In the genomic region with DNA sequence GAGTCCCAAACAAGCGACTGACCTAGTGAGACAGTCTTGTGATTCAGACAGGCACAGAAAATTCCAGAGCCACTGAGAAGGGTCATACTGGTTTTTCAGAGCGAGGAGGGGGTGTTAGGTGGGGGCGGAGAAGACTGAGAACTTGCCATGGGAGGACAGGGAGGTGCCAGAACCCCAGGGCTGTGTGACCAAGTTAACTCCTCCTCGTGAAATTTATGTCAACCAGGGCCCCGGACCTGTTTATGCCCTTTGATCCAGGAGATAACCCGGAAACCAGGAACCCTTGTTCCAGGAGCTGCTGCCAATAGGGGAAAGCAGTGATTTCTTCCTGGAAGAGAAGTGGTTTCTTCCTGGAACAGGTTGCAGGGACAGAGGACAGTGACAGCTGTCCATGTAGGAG, we compare ENCODE assay signal across 8 mouse cellular contexts.
DNase-seq lines count a peak whose midpoint lies in the region; ATAC-seq and TF ChIP-seq lines count a peak whose summit lies in the region.

No protein-coding gene starts in this region.

- no peak for ATAC-seq in heart, embryonic 12.5 days (ENCODE audit: insufficient number of reproducible peaks, low FRiP score)
- ATAC-seq in embryonic facial prominence, embryonic 14.5 days (ENCODE audit: low read depth), result no peak
- no peak for ATAC-seq in kidney, postnatal 0 days (replicated peaks; ENCODE audit: low FRiP score, low read depth)
- no peak for ATAC-seq in midbrain, embryonic 11.5 days (ENCODE audit: low FRiP score)

- peak overlapping the region; percentile 85 for H3K4me2 ChIP-seq in heart, embryonic 12.5 days
- peak overlapping the region; percentile 94 for H3K4me2 ChIP-seq in embryonic facial prominence, embryonic 14.5 days (ENCODE audit: low read depth, low read length)
- peak overlapping the region; percentile 91 for H3K4me2 ChIP-seq in kidney, postnatal 0 days (ENCODE audit: low read length)
- peak overlapping the region; percentile 85 for H3K4me2 ChIP-seq in midbrain, embryonic 11.5 days

- H3K36me3 ChIP-seq in heart, embryonic 12.5 days, result no peaks in the 10 kb centered on the region
- H3K36me3 ChIP-seq in embryonic facial prominence, embryonic 14.5 days (ENCODE audit: control insufficient read depth, insufficient read depth, low read length), result no peaks in the 10 kb centered on the region
- no peaks in the 10 kb centered on the region for H3K36me3 ChIP-seq in kidney, postnatal 0 days (ENCODE audit: insufficient read depth, low read length)
- H3K36me3 ChIP-seq in midbrain, embryonic 11.5 days (ENCODE audit: control insufficient read depth, insufficient read depth, low read length), result no peaks in the 10 kb centered on the region
- H3K36me3 ChIP-seq in thymus, adult 2 months (ENCODE audit: control insufficient read depth, insufficient read depth, low read length), result no peaks in the 10 kb centered on the region

- peak overlapping the region; percentile 57 for H3K9ac ChIP-seq in heart, embryonic 12.5 days
- H3K9ac ChIP-seq in embryonic facial prominence, embryonic 14.5 days (ENCODE audit: low read depth, low read length), result peak overlapping the region; percentile 66
- peak overlapping the region; percentile 54; the same call in 1 of the 2 replicates for H3K9ac ChIP-seq in kidney, postnatal 0 days (ENCODE audit: low read depth, low read length)
- H3K9ac ChIP-seq in midbrain, embryonic 11.5 days (ENCODE audit: low read length), result peak overlapping the region; percentile 62; the same call in 1 of the 2 replicates

- peak overlapping the region; percentile 50 for H3K4me3 ChIP-seq in heart, embryonic 12.5 days
- H3K4me3 ChIP-seq in embryonic facial prominence, embryonic 14.5 days (ENCODE audit: low read depth, low read length), result peak overlapping the region; percentile 49
- peak overlapping the region; percentile 38 for H3K4me3 ChIP-seq in kidney, postnatal 0 days (replicated peaks; ENCODE audit: low read depth, low read length)
- no peak overlapping the region; the same call in 1 of the 2 replicates for H3K4me3 ChIP-seq in midbrain, embryonic 11.5 days (ENCODE audit: low read depth, low read length)
- no peak overlapping the region for H3K4me3 ChIP-seq in thymus, adult 2 months (ENCODE audit: control insufficient read depth, insufficient read depth, low read length)

- TF ChIP-seq POLR2A in thymus, adult 2 months (IDR thresholded peaks at IDR 0.05; ENCODE audit: control insufficient read depth, extremely low read depth, insufficient read depth, low read length, poor library complexity), result no peak

- intact Hi-C loops in heart, postnatal 10 days (cut with DNase I), result no loop called here

- H3K27me3 ChIP-seq in heart, embryonic 12.5 days (replicated peaks), result no peaks in the 10 kb centered on the region
- H3K27me3 ChIP-seq in embryonic facial prominence, embryonic 14.5 days (replicated peaks; ENCODE audit: control insufficient read depth, insufficient read depth, low read length), result no peaks in the 10 kb centered on the region
- no peaks in the 10 kb centered on the region for H3K27me3 ChIP-seq in kidney, postnatal 0 days (ENCODE audit: insufficient read depth, low read length)
- no peaks in the 10 kb centered on the region for H3K27me3 ChIP-seq in midbrain, embryonic 11.5 days (ENCODE audit: control insufficient read depth, insufficient read depth, low read length)
- no peaks in the 10 kb centered on the region for H3K27me3 ChIP-seq in thymus, adult 2 months (ENCODE audit: control insufficient read depth, insufficient read depth, low read length)

- H3K9me3 ChIP-seq in heart, embryonic 12.5 days (replicated peaks), result no peaks in the 10 kb centered on the region
- H3K9me3 ChIP-seq in embryonic facial prominence, embryonic 14.5 days (ENCODE audit: control insufficient read depth, low read length), result no peaks in the 10 kb centered on the region
- no peaks in the 10 kb centered on the region for H3K9me3 ChIP-seq in kidney, postnatal 0 days (replicated peaks; ENCODE audit: low read length)
- H3K9me3 ChIP-seq in midbrain, embryonic 11.5 days (ENCODE audit: control insufficient read depth, low read length), result no peaks in the 10 kb centered on the region

- no peak overlapping the region for H3K27ac ChIP-seq in heart, embryonic 12.5 days (ENCODE audit: poor library complexity, severe bottlenecking)
- peak overlapping the region; percentile 68; the same call in 1 of the 2 replicates for H3K27ac ChIP-seq in embryonic facial prominence, embryonic 14.5 days (replicated peaks; ENCODE audit: low read depth, low read length)
- H3K27ac ChIP-seq in kidney, postnatal 0 days, result peak overlapping the region; percentile 82
- H3K27ac ChIP-seq in midbrain, embryonic 11.5 days (ENCODE audit: low read depth, low read length), result no peak overlapping the region
- H3K27ac ChIP-seq in thymus, adult 2 months (ENCODE audit: control insufficient read depth, insufficient read depth, low read length), result no peak overlapping the region

- 22% methylated on average over 6 of the region's 6 CpGs for WGBS in heart, embryonic 12.5 days
- 38% methylated on average over 6 of the region's 6 CpGs for WGBS in embryonic facial prominence, embryonic 14.5 days
- WGBS in kidney, postnatal 0 days, result 8% methylated on average over 6 of the region's 6 CpGs
- WGBS in midbrain, embryonic 11.5 days, result 62% methylated on average over 6 of the region's 6 CpGs
- 69% methylated on average over 6 of the region's 6 CpGs for WGBS in thymus, adult 2 months

- peaks cover 6% of the 10 kb centered on the region; the same call in 1 of the 2 replicates for H3K4me1 ChIP-seq in heart, embryonic 12.5 days (replicated peaks)
- peaks cover 14% of the 10 kb centered on the region; the same call in 1 of the 2 replicates for H3K4me1 ChIP-seq in embryonic facial prominence, embryonic 14.5 days (ENCODE audit: control insufficient read depth, insufficient read depth, low read length)
- H3K4me1 ChIP-seq in kidney, postnatal 0 days (replicated peaks; ENCODE audit: insufficient read depth, low read length), result peaks cover 5% of the 10 kb centered on the region; the same call in 1 of the 2 replicates
- peaks cover 9% of the 10 kb centered on the region for H3K4me1 ChIP-seq in midbrain, embryonic 11.5 days (ENCODE audit: control insufficient read depth, insufficient read depth, low read length)
- peaks cover 11% of the 10 kb centered on the region for H3K4me1 ChIP-seq in thymus, adult 2 months (replicated peaks; ENCODE audit: control insufficient read depth, insufficient read depth, low read length)

- no peak for DNase-seq in heart, postnatal 10 days
- DNase-seq in embryonic facial prominence, embryonic 14.5 days (ENCODE audit: low spot score), result no peak
- DNase-seq in kidney, postnatal 0 days (ENCODE audit: low spot score), result peak; percentile 18
- DNase-seq in midbrain, embryonic 11.5 days (ENCODE audit: low spot score, missing footprints), result no peak
- DNase-seq in spleen, postnatal 36 days (ENCODE audit: low spot score in 2 of 2), result no peak
- no peak for DNase-seq in right cerebral cortex, postnatal 36 days (ENCODE audit: low spot score in 2 of 2)
- no peak for DNase-seq in thymus, adult 2 months

- no peak for TF ChIP-seq CTCF in kidney, postnatal 0 days (IDR thresholded peaks at IDR 0.05; ENCODE audit: low read depth)
- TF ChIP-seq CTCF in thymus, adult 2 months (IDR thresholded peaks at IDR 0.05; ENCODE audit: borderline replicate concordance, control insufficient read depth, extremely low read depth, insufficient read depth, low read length, poor library complexity), result no peak

Comparison
In these comparisons a context has a peak if more than half of its experiments do, and no peak if none do; other contexts are left out.
1. H3K27ac ChIP-seq: peak in embryonic facial prominence, embryonic 14.5 days (single experiment) and kidney, postnatal 0 days (single experiment); none in heart, embryonic 12.5 days (single experiment), midbrain, embryonic 11.5 days (single experiment) and thymus, adult 2 months (single experiment).
2. H3K4me3 ChIP-seq: peak in heart, embryonic 12.5 days (single experiment), embryonic facial prominence, embryonic 14.5 days (single experiment) and kidney, postnatal 0 days (single experiment); none in midbrain, embryonic 11.5 days (single experiment) and thymus, adult 2 months (single experiment).
3. Peak in every context shown above with its lines, with median percentiles within 50 percentile points of each other: H3K4me2 ChIP-seq and H3K9ac ChIP-seq.